Mouse (Mus musculus) heart, embryonic 15.5 days (tissue): ENCODE measurements around the gene Usp12. TPM values are rescaled to one million over a fixed set of nuclear protein-coding genes. Genes with fewer than 3 reads are reported as not detected.

Source experiments
- ATAC-seq: fragments of 200-750 bp; cut with Nextera tagmentation; replicated peaks from 2 replicates; pipeline ENCODE4 v1.8.0; 2017; ENCODE audit warnings: low read depth, moderate TSS enrichment; ENCODE audit not compliant: insufficient number of reproducible peaks, insufficient read depth, low FRiP score
- H3K27ac ChIP-seq: fragments of 300-500 bp; sonication (generic); 2 replicates; pipeline ENCODE4 v1.5.1; 2015; ENCODE audit warnings: mild to moderate bottlenecking, inconsistent platforms
- H3K27me3 ChIP-seq: fragments of 300-500 bp; sonication (generic); 2 replicates; pipeline ENCODE4 v1.6.1; 2015; ENCODE audit warnings: inconsistent platforms
- H3K36me3 ChIP-seq: fragments of 300-500 bp; sonication (generic); 2 replicates; pipeline ENCODE4 v1.6.1; 2015; ENCODE audit warnings: mild to moderate bottlenecking, inconsistent platforms
- H3K4me1 ChIP-seq: fragments of 300-500 bp; sonication (generic); replicated peaks from 2 replicates; pipeline ENCODE4 v1.6.1; 2015; ENCODE audit warnings: inconsistent platforms
- H3K4me2 ChIP-seq: fragments of 300-500 bp; sonication (generic); 2 replicates; pipeline ENCODE4 v1.6.1; 2015; ENCODE audit warnings: inconsistent platforms, mild to moderate bottlenecking, moderate library complexity
- H3K4me3 ChIP-seq: fragments of 300-500 bp; sonication (generic); 2 replicates; pipeline ENCODE4 v1.5.1; 2015; ENCODE audit warnings: mild to moderate bottlenecking, inconsistent platforms
- H3K9ac ChIP-seq: fragments of 300-500 bp; sonication (generic); 2 replicates; pipeline ENCODE4 v1.6.1; 2015; ENCODE audit warnings: mild to moderate bottlenecking, inconsistent platforms
- H3K9me3 ChIP-seq: fragments of 300-500 bp; sonication (generic); replicated peaks from 2 replicates; pipeline ENCODE4 v1.6.1; 2016; ENCODE audit warnings: inconsistent platforms
- WGBS: fragments of 180-500 bp; shearing (Covaris S2); methylation state at CpG from one replicate; pipeline ENCODE4 v1.1.7; 2015; ENCODE audit warnings: mixed read lengths; 5-methylcytosine and 5-hydroxymethylcytosine counted together
- polyA plus RNA-seq: library from polyadenylated mRNA; unstranded; fragments of >200 nt; fragmentation: Nextera tagmentation; extraction: Ambion mirVana; gene quantifications from 2 replicates; pipeline ENCODE4 v1.2.1, GENCODE M21; 2015

Usp12 gene
- polyA plus RNA-seq, 1 experiment from 2014 or later: 9.0 TPM

GRCm38 (mm10) chr5:146776988-146777639 is 17.7 kb downstream of the Usp12 start:
- Histone ChIP-seq H3K9me3 (no peaks in the 10 kb centered on the region), H3K27ac (no peak overlapping the region), H3K4me2 (no peak overlapping the region), H3K4me3 (no peak overlapping the region), H3K9ac (no peak overlapping the region), H3K36me3 (no peaks in the 10 kb centered on the region), H3K27me3 (no peaks in the 10 kb centered on the region), H3K4me1 (peaks cover 17% of the 10 kb centered on the region)
- WGBS: 71% methylated on average over 13 of the region's 13 CpGs
- no peak for ATAC-seq

- H3K27me3 ChIP-seq: no peaks in the 10 kb centered on the region
- 0 out of 2 replicates have a peak, but pooled peaks cover 4% of the 10 kb centered on the region for H3K36me3 ChIP-seq
- 26% methylated on average over 11 of the region's 11 CpGs for WGBS
- no peak overlapping the region for H3K9ac ChIP-seq
- peaks cover 15% of the 10 kb centered on the region for H3K4me1 ChIP-seq
- H3K9me3 ChIP-seq: no peaks in the 10 kb centered on the region
- H3K4me2 ChIP-seq: no peak overlapping the region
- H3K27ac ChIP-seq: no peak overlapping the region
- no peak overlapping the region for H3K4me3 ChIP-seq
- peak; percentile 55; the same call in 1 of the 2 replicates for ATAC-seq
These were observed 22.8 kb downstream of the Usp12 start for GRCm38 (mm10) chr5:146771982-146772381.

GRCm38 (mm10) chr5:146770002-146770848 is 24.6 kb downstream of the Usp12 start:
- peaks cover 5% of the 10 kb centered on the region; the same call in 1 of the 2 replicates for H3K36me3 ChIP-seq
- no peaks in the 10 kb centered on the region for H3K27me3 ChIP-seq
- H3K9me3 ChIP-seq: no peaks in the 10 kb centered on the region
- H3K4me2 ChIP-seq: no peak overlapping the region
- H3K4me1 ChIP-seq: peaks cover 15% of the 10 kb centered on the region
- no peak overlapping the region for H3K9ac ChIP-seq
- 0 out of 2 replicates have a peak overlapping the region, but pooled peaks have one; percentile 19 for H3K27ac ChIP-seq
- ATAC-seq: no peak
- no peak overlapping the region for H3K4me3 ChIP-seq
- 61% methylated on average over 15 of the region's 15 CpGs for WGBS

- Histone ChIP-seq H3K27me3 (no peaks in the 10 kb centered on the region), H3K4me2 (no peak overlapping the region), H3K27ac (no peak overlapping the region), H3K4me3 (no peak overlapping the region), H3K9me3 (no peaks in the 10 kb centered on the region), H3K36me3 (peaks cover 28% of the 10 kb centered on the region), H3K4me1 (peaks cover 8% of the 10 kb centered on the region; the same call in 1 of the 2 replicates), H3K9ac (no peak overlapping the region)
- 89% methylated on average over 5 of the region's 5 CpGs for WGBS
- ATAC-seq: no peak
These were observed 29.0 kb downstream of the Usp12 start for GRCm38 (mm10) chr5:146765791-146766190.

- WGBS: 80% methylated on average over 6 of the region's 6 CpGs
- no peak for ATAC-seq
- Histone ChIP-seq H3K9me3 (no peaks in the 10 kb centered on the region), H3K9ac (no peak overlapping the region), H3K4me3 (no peak overlapping the region), H3K4me1 (peaks cover 17% of the 10 kb centered on the region), H3K27me3 (no peaks in the 10 kb centered on the region), H3K36me3 (peaks cover 24% of the 10 kb centered on the region), H3K27ac (no peak overlapping the region), H3K4me2 (no peak overlapping the region)
These were observed 35.6 kb downstream of the Usp12 start for GRCm38 (mm10) chr5:146759159-146759558.

GRCm38 (mm10) chr5:146757921-146758320 is 36.9 kb downstream of the Usp12 start:
- Histone ChIP-seq H3K4me2 (no peak overlapping the region), H3K4me1 (peaks cover 17% of the 10 kb centered on the region), H3K9me3 (no peaks in the 10 kb centered on the region), H3K27ac (no peak overlapping the region), H3K9ac (no peak overlapping the region), H3K4me3 (no peak overlapping the region), H3K36me3 (peaks cover 30% of the 10 kb centered on the region), H3K27me3 (no peaks in the 10 kb centered on the region)
- 0 out of 2 replicates have a peak, but pooled peaks have one; percentile 51 for ATAC-seq
- 34% methylated on average over 6 of the region's 6 CpGs for WGBS

- Histone ChIP-seq H3K27me3 (no peaks in the 10 kb centered on the region), H3K36me3 (peaks cover 25% of the 10 kb centered on the region), H3K27ac (no peak overlapping the region), H3K4me2 (no peak overlapping the region), H3K4me3 (no peak overlapping the region), H3K4me1 (peaks cover 17% of the 10 kb centered on the region), H3K9me3 (no peaks in the 10 kb centered on the region), H3K9ac (no peak overlapping the region)
- no peak for ATAC-seq
- WGBS: 78% methylated on average over 5 of the region's 5 CpGs
These were observed 37.5 kb downstream of the Usp12 start for GRCm38 (mm10) chr5:146757316-146757715.

- no peak overlapping the region for H3K9ac ChIP-seq
- no peak overlapping the region for H3K4me2 ChIP-seq
- peaks cover 36% of the 10 kb centered on the region for H3K36me3 ChIP-seq
- no peaks in the 10 kb centered on the region for H3K9me3 ChIP-seq
- H3K27ac ChIP-seq: no peak overlapping the region
- no peak for ATAC-seq
- H3K4me3 ChIP-seq: no peak overlapping the region
- WGBS: 92% methylated on average over 8 of the region's 8 CpGs
- no peaks in the 10 kb centered on the region for H3K27me3 ChIP-seq
- peaks cover 13% of the 10 kb centered on the region for H3K4me1 ChIP-seq
These were observed 41.6 kb downstream of the Usp12 start for GRCm38 (mm10) chr5:146753181-146753580.

- Histone ChIP-seq H3K4me1 (peaks cover 8% of the 10 kb centered on the region; the same call in 1 of the 2 replicates), H3K27ac (no peak overlapping the region), H3K4me3 (no peak overlapping the region), H3K9me3 (no peaks in the 10 kb centered on the region), H3K9ac (no peak overlapping the region), H3K36me3 (peaks cover 37% of the 10 kb centered on the region), H3K4me2 (no peak overlapping the region), H3K27me3 (no peaks in the 10 kb centered on the region)
- WGBS: 82% methylated on average over 7 of the region's 7 CpGs
- no peak for ATAC-seq
These were observed 43.8 kb downstream of the Usp12 start for GRCm38 (mm10) chr5:146750958-146751357.

- 74% methylated on average over 7 of the region's 7 CpGs for WGBS
- Histone ChIP-seq H3K9ac (no peak overlapping the region), H3K36me3 (peaks cover 37% of the 10 kb centered on the region), H3K4me3 (no peak overlapping the region), H3K9me3 (no peaks in the 10 kb centered on the region), H3K27ac (no peak overlapping the region), H3K27me3 (no peaks in the 10 kb centered on the region), H3K4me1 (peaks cover 5% of the 10 kb centered on the region; the same call in 1 of the 2 replicates), H3K4me2 (no peak overlapping the region)
- ATAC-seq: no peak
These were observed 44.5 kb downstream of the Usp12 start for GRCm38 (mm10) chr5:146750273-146750672.

GRCm38 (mm10) chr5:146749857-146750256 is 44.9 kb downstream of the Usp12 start:
- H3K9me3 ChIP-seq: no peaks in the 10 kb centered on the region
- 76% methylated on average over 5 of the region's 5 CpGs for WGBS
- peaks cover 37% of the 10 kb centered on the region for H3K36me3 ChIP-seq
- H3K4me2 ChIP-seq: no peak overlapping the region
- no peaks in the 10 kb centered on the region for H3K27me3 ChIP-seq
- no peak overlapping the region for H3K9ac ChIP-seq
- H3K27ac ChIP-seq: no peak overlapping the region
- no peak for ATAC-seq
- peaks cover 5% of the 10 kb centered on the region; the same call in 1 of the 2 replicates for H3K4me1 ChIP-seq
- no peak overlapping the region for H3K4me3 ChIP-seq
